Mouse (Mus musculus): ENCODE data around the gene Gcnt2. TPM values are rescaled to one million over a fixed set of nuclear protein-coding genes. Genes with fewer than 3 reads are reported as not detected.

The Gcnt2 gene
- polyA plus RNA-seq (2015; fragmentation: Nextera tagmentation; extraction: Ambion mirVana), result 4.2 and 7.3 TPM in 2 replicates

GRCm38 (mm10) chr13:40859652-40860399 lies at the start of gene Gcnt2:
Gene Gcnt2 (plus strand): TSS chr13:40859754.

GRCm38 (mm10) chr13:41000926-41001639 lies 141.5 kb downstream of the Gcnt2 start, which contains the start of gene Pak1ip1:
Gene Pak1ip1 (plus strand): TSS chr13:41001023.

Small RNA genes within 50 kb of the gene (microRNA-seq; reads per million reads assigned to microRNA genes)
- not detected for gene Mir5124a (ENCODE audit: borderline replicate concordance, insufficient number of aligned reads)

Other genes with a start within 250 kb of the Gcnt2 start
- gene Tfap2a, start 121.4 kb upstream of the Gcnt2 start, polyA plus RNA-seq (2015; fragmentation: Nextera tagmentation; extraction: Ambion mirVana), result 0.71 and 0.90 TPM in 2 replicates
- 58.7 and 89.6 TPM in 2 replicates for gene Pak1ip1, start 141.3 kb downstream of the Gcnt2 start, polyA plus RNA-seq (2015; fragmentation: Nextera tagmentation; extraction: Ambion mirVana)
- 204 and 297 TPM in 2 replicates for gene Tmem14c, start 156.5 kb downstream of the Gcnt2 start, polyA plus RNA-seq (2015; fragmentation: Nextera tagmentation; extraction: Ambion mirVana)
- 0.11 and 0.13 TPM in 2 replicates for gene Mak, start 220.0 kb downstream of the Gcnt2 start, polyA plus RNA-seq (2015; fragmentation: Nextera tagmentation; extraction: Ambion mirVana)

All from adrenal gland, postnatal 0 days (tissue).